Mouse (Mus musculus): Measurements from ENCODE around the gene Polr2a.

DNA sequence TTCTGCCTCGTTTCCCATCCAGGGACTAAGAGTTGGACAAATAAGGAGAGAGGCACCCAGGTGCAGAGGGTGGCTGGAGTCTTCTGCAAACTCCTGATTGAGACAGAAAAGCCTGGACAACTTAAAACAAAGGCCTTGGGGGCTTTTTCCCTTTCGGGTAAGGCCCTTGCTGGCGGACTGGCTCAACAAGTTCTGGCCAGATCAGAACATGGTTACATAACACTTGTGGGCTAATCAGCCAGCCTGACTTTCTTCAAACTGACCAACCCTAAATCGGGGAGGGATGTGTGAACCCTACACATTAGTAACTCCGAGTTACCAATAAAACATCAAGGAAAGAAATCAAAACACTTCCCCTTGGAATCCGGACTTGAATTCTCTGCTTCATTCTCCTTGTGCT is 37.6 kb downstream of the Polr2a start:
- no peak for TF ChIP-seq CTCF (IDR thresholded peaks at IDR 0.05; ENCODE audit: control insufficient read depth, insufficient read depth, insufficient read length)
- TF ChIP-seq CEBPB (IDR thresholded peaks at IDR 0.05; ENCODE audit: low read depth), result no peak
- no peak for TF ChIP-seq FOSL1 (IDR thresholded peaks at IDR 0.05; ENCODE audit: insufficient read depth, low read length, poor library complexity, severe bottlenecking)
- TF ChIP-seq MAX (IDR thresholded peaks at IDR 0.05), result no peak
- TF ChIP-seq USF1 (IDR thresholded peaks at IDR 0.05; ENCODE audit: low read depth), result no peak
